In the genomic region with DNA sequence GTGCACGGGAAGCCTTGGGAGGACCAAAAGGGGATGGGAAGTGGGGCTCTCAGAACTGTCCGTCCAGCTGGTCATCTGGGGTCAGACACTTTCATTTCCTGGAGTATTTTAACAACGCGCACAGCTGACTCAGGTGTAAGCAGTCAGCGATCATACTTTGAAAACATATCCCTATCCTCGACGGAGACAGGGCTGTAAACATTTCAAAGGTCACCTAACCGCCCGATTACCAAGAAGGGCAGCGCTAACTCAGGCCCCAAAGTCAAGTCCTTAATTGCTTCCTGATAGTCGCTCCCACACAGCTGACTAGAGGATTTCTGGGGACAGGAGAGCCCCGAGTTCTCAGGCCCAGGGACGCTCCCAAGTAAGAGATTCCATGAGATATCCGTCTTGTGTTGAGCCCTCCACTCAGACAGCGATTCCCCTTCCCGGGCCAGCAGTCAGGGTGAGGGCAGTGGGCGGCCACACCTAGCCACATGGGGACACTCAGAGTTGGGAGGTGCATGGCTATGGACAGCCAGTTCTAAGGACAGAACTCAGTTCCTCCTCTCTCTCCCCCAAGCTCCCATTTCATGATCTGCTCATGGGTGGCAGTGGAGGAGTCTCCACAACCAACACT, we compare ENCODE assay signal across 20 mouse cellular contexts. TPM values are rescaled to one million over a fixed set of nuclear protein-coding genes. Genes with fewer than 3 reads are reported as not detected.
A peak's percentile ranks its signal among the peaks of the same experiment; 100 is the strongest.
DNase-seq lines count a peak whose midpoint lies in the region; ATAC-seq and TF ChIP-seq lines count a peak whose summit lies in the region.
"Had no signal": no experiment of that assay in that cellular context is flagged by ENCODE, and none has a peak within 500 bp of the region (broad histone marks: within the 10 kb centered on the region; RNA-seq: fewer than 3 reads in every experiment).

No protein-coding gene starts in this region.

- DNase-seq in heart, adult 11 months, result peak; percentile 95
- DNase-seq in heart, embryonic 10.5 days (ENCODE audit: low spot score), result no peak
- peak; percentile 80 for DNase-seq in liver, adult 2 months (ENCODE audit: extremely low read depth, low read depth, low spot score)
- peak; percentile 39 for DNase-seq in kidney, postnatal 14 days
- no peak for DNase-seq in thymus, postnatal 0 days (ENCODE audit: low spot score)
- DNase-seq in cerebellum, adult 11 months, result no peak
- DNase-seq: cerebellum, adult 18-20 months; left cerebral cortex, postnatal 4 days; right cerebral cortex, adult 18-20 months; thymus, postnatal 4 days had no signal

- no peak overlapping the region for H3K27ac ChIP-seq in heart, embryonic 10.5 days
- H3K27ac ChIP-seq in liver, adult 2 months (replicated peaks; ENCODE audit: insufficient read depth, low read depth, low read length), result peak overlapping the region; percentile 88
- no peak overlapping the region for H3K27ac ChIP-seq in liver, embryonic 12.5 days
- peak overlapping the region; percentile 76 for H3K27ac ChIP-seq in stomach, embryonic 16.5 days (ENCODE audit: low read length)
- H3K27ac ChIP-seq: forebrain, embryonic 13.5 days; hindbrain, postnatal 0 days had no signal

- H3K4me2 ChIP-seq in liver, embryonic 12.5 days, result no peak overlapping the region
- H3K4me2 ChIP-seq in stomach, embryonic 16.5 days (ENCODE audit: low read depth, low read length), result peak overlapping the region; percentile 37
- H3K4me2 ChIP-seq: forebrain, embryonic 13.5 days had no signal

- no peak for ATAC-seq in liver, embryonic 12.5 days
- no peak for ATAC-seq in stomach, embryonic 16.5 days (ENCODE audit: insufficient read depth, low FRiP score)
- ATAC-seq: forebrain, embryonic 13.5 days; hindbrain, postnatal 0 days; Patski had no signal

- no peaks in the 10 kb centered on the region for H3K9me3 ChIP-seq in heart, embryonic 10.5 days
- no peaks in the 10 kb centered on the region for H3K9me3 ChIP-seq in liver, embryonic 12.5 days (replicated peaks)
- no peaks in the 10 kb centered on the region for H3K9me3 ChIP-seq in stomach, embryonic 16.5 days (replicated peaks; ENCODE audit: control insufficient read depth, low read length)
- H3K9me3 ChIP-seq: forebrain, embryonic 13.5 days had no signal

- peaks cover 39% of the 10 kb centered on the region for H3K27me3 ChIP-seq in heart, embryonic 10.5 days (ENCODE audit: insufficient read depth, poor library complexity, severe bottlenecking)
- no peaks in the 10 kb centered on the region for H3K27me3 ChIP-seq in liver, adult 2 months (ENCODE audit: control insufficient read depth, insufficient read depth, low read length)
- H3K27me3 ChIP-seq in liver, embryonic 12.5 days (replicated peaks), result peaks cover 24% of the 10 kb centered on the region
- H3K27me3 ChIP-seq in stomach, embryonic 16.5 days (ENCODE audit: control insufficient read depth, insufficient read depth, low read length), result no peaks in the 10 kb centered on the region
- H3K27me3 ChIP-seq: forebrain, embryonic 13.5 days; Patski had no signal

- TF ChIP-seq POLR2A in liver, adult 2 months (IDR thresholded peaks at IDR 0.05; ENCODE audit: extremely low read depth, insufficient read depth, low read length), result no peak

- H3K9ac ChIP-seq in liver, adult 2 months (ENCODE audit: low read depth, low read length), result peak overlapping the region; percentile 50
- H3K9ac ChIP-seq in liver, embryonic 12.5 days, result no peak overlapping the region
- peak overlapping the region; percentile 36; the same call in 1 of the 2 replicates for H3K9ac ChIP-seq in stomach, embryonic 16.5 days (ENCODE audit: low read length)
- H3K9ac ChIP-seq: forebrain, embryonic 13.5 days had no signal

- H3K4me3 ChIP-seq in heart, embryonic 10.5 days, result no peak overlapping the region
- peak overlapping the region; percentile 43 for H3K4me3 ChIP-seq in liver, adult 2 months (ENCODE audit: insufficient read depth, low read depth, low read length)
- H3K4me3 ChIP-seq in liver, embryonic 12.5 days, result no peak overlapping the region
- peak overlapping the region; percentile 13; the same call in 1 of the 2 replicates for H3K4me3 ChIP-seq in stomach, embryonic 16.5 days (replicated peaks; ENCODE audit: low read length)
- H3K4me3 ChIP-seq: forebrain, embryonic 13.5 days; myocyte had no signal

- 69% methylated on average over 17 of the region's 17 CpGs for WGBS in heart, embryonic 10.5 days
- WGBS in liver, adult 2 months, result 10% methylated on average over 17 of the region's 17 CpGs
- WGBS in liver, embryonic 12.5 days (ENCODE audit: insufficient replicate concordance), result 63% methylated on average over 17 of the region's 17 CpGs
- WGBS in stomach, embryonic 16.5 days, result 38% methylated on average over 17 of the region's 17 CpGs

- peaks cover 40% of the 10 kb centered on the region for H3K4me1 ChIP-seq in heart, embryonic 10.5 days
- H3K4me1 ChIP-seq in liver, adult 2 months (ENCODE audit: control insufficient read depth, insufficient read depth, low read length), result peaks cover 36% of the 10 kb centered on the region
- H3K4me1 ChIP-seq in liver, embryonic 12.5 days, result peaks cover 25% of the 10 kb centered on the region
- H3K4me1 ChIP-seq in stomach, embryonic 16.5 days (ENCODE audit: control insufficient read depth, insufficient read depth, low read length), result peaks cover 41% of the 10 kb centered on the region

- H3K79me2 ChIP-seq in liver, adult 2 months (ENCODE audit: control insufficient read depth, insufficient read depth, low read length), result peaks cover 23% of the 10 kb centered on the region

- no peak for TF ChIP-seq CTCF in liver, adult 2 months (IDR thresholded peaks at IDR 0.05; ENCODE audit: low read depth, low read length)

- H3K36me3 ChIP-seq in heart, embryonic 10.5 days, result no peaks in the 10 kb centered on the region
- H3K36me3 ChIP-seq in liver, adult 2 months (ENCODE audit: control insufficient read depth, insufficient read depth, low read length), result no peaks in the 10 kb centered on the region
- no peaks in the 10 kb centered on the region for H3K36me3 ChIP-seq in liver, embryonic 12.5 days
- H3K36me3 ChIP-seq in stomach, embryonic 16.5 days (ENCODE audit: control insufficient read depth, insufficient read depth, low read length), result no peaks in the 10 kb centered on the region

RNA-seq across cellular contexts. Expression of gene 2900026A02Rik, which starts 2.3 kb away (rescaled TPM):
- 10.2 and 14.7 TPM in 2 replicates for polyA plus RNA-seq in heart, embryonic 10.5 days (2016; fragmentation: Nextera tagmentation; extraction: Ambion mirVana)
- total RNA-seq in liver, adult 2 months (2014; rRNA removed), result 8.0 and 15.4 TPM in 2 replicates
- polyA plus RNA-seq in liver, adult 2 months (2012; rRNA removed), result 29.2 and 35.8 TPM in 2 replicates
- 1.9 and 2.0 TPM in 2 replicates for polyA plus RNA-seq in liver, embryonic 12.5 days (2016; fragmentation: Nextera tagmentation; extraction: Ambion mirVana)
- polyA plus RNA-seq in stomach, embryonic 16.5 days (2015; fragmentation: Nextera tagmentation; extraction: Ambion mirVana), result 14.9 TPM in 2 replicates
- polyA plus RNA-seq in thymus, postnatal 0 days (2015; fragmentation: Nextera tagmentation; extraction: Ambion mirVana), result 3.8 and 3.9 TPM in 2 replicates

RNA-seq across cellular contexts. Expression of gene Tmem211, which starts 8.0 kb away (rescaled TPM):
- polyA plus RNA-seq in heart, embryonic 10.5 days (2016; fragmentation: Nextera tagmentation; extraction: Ambion mirVana), result not detected in 2 replicates
- total RNA-seq in liver, adult 2 months (2014; rRNA removed), result not detected in 2 replicates
- polyA plus RNA-seq in liver, adult 2 months (2012; rRNA removed), result not detected in 2 replicates
- polyA plus RNA-seq in liver, embryonic 12.5 days (2016; fragmentation: Nextera tagmentation; extraction: Ambion mirVana), result not detected in 2 replicates
- 1.3 and 1.5 TPM in 2 replicates for polyA plus RNA-seq in stomach, embryonic 16.5 days (2015; fragmentation: Nextera tagmentation; extraction: Ambion mirVana)
- 0.09 TPM in 1 of 2 replicates, not detected in the other for polyA plus RNA-seq in thymus, postnatal 0 days (2015; fragmentation: Nextera tagmentation; extraction: Ambion mirVana)
- total RNA-seq: common myeloid progenitor, adult 5-6 weeks; gastrocnemius, adult 18-20 months; heart, postnatal 36 days had no signal
- polyA plus RNA-seq: forebrain, embryonic 13.5 days; lung, embryonic 16.5 days; myocyte; Patski had no signal

Comparison
In these comparisons a context has a peak if more than half of its experiments do, and no peak if none do; other contexts are left out.
1. DNase-seq: peak in heart, adult 11 months (single experiment), liver, adult 2 months (single experiment) and kidney, postnatal 14 days (single experiment); none in heart, embryonic 10.5 days (single experiment), thymus, postnatal 0 days (single experiment) and cerebellum, adult 11 months (single experiment).
2. H3K27ac ChIP-seq: peak in liver, adult 2 months (single experiment) and stomach, embryonic 16.5 days (single experiment); none in heart, embryonic 10.5 days (single experiment) and liver, embryonic 12.5 days (single experiment).
3. H3K4me3 ChIP-seq: peak in liver, adult 2 months (single experiment) and stomach, embryonic 16.5 days (single experiment); none in heart, embryonic 10.5 days (single experiment) and liver, embryonic 12.5 days (single experiment).